Mouse (Mus musculus) liver, adult 2 months (tissue): ENCODE measurements at regions not wholly inside any gene's neighbourhood (a gene's known extent, or its start where the extent isn't known, plus 50 kb on each side); places are given as distances from the start of the nearest gene placed in this dataset.

Experiments
- CTCF ChIP-seq: fragments of 200-500 bp; IDR thresholded peaks from 2 replicates; pipeline ENCODE4 v1.5.1; 2011; ENCODE audit warnings: low read depth, low read length, control low read depth
- POLR2A ChIP-seq: fragments of 200-500 bp; IDR thresholded peaks from 2 replicates; pipeline ENCODE4 v1.6.1; 2011; ENCODE audit warnings: low read length, control low read depth; ENCODE audit not compliant: insufficient read depth; ENCODE audit errors: extremely low read depth

DNA sequence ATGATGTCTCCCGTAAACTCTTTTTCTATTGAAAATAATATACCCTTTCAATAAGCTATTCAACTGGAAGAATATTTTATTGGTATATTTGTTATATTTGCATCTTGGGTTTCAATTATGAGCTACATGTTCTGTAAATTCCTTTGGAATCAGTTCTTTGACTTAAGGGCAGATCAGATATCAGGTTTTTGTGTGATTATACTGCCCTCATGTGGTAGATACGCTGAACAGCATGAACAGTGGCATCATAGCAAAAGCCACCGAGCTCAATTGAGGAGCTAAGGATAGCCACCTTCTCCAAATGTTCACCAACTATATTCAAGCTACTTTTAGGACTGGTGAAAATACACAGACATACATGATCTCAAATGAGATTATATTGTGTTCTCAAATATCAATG lies 52.7 kb upstream of the Pdc start:
- no peak for TF ChIP-seq POLR2A
- TF ChIP-seq CTCF = peak; percentile 45; the same call in 1 of the 2 replicates
